Mouse (Mus musculus): ENCODE results near the gene Atp10a.

GRCm38 (mm10) chr7:58618048-58618447 is 37.9 kb upstream of the Atp10a start:
- TF ChIP-seq CTCF (IDR thresholded peaks at IDR 0.05; ENCODE audit: borderline replicate concordance, extremely low read depth, insufficient read depth, insufficient read length) (no peak), POLR2A (IDR thresholded peaks at IDR 0.05; ENCODE audit: borderline replicate concordance, extremely low read depth, insufficient read depth, insufficient read length, poor library complexity, severe bottlenecking) (no peak)

Data from brain, embryonic 14.5 days (tissue).